Mouse (Mus musculus) liver, embryonic 13.5 days (tissue): ENCODE measurements at regions not wholly inside any gene's neighbourhood (a gene's known extent, or its start where the extent isn't known, plus 50 kb on each side); places are given as distances from the start of the nearest gene placed in this dataset.

ENCODE experiments used
- ATAC-seq: fragments of 200-750 bp; cut with Nextera tagmentation; 2 replicates; pipeline ENCODE4 v1.8.0; 2017; ENCODE audit warnings: low read depth, mild to moderate bottlenecking, moderate number of reproducible peaks, moderate library complexity
- DNase-seq: peaks from one replicate; pipeline ENCODE4 v3.0.0; 2022
- H3K27ac ChIP-seq: fragments of 300-500 bp; sonication (generic); 2 replicates; pipeline ENCODE4 v1.5.1; 2015; ENCODE audit warnings: moderate library complexity, mild to moderate bottlenecking, inconsistent platforms
- H3K27me3 ChIP-seq: fragments of 300-500 bp; sonication (generic); 2 replicates; pipeline ENCODE4 v1.6.1; 2015; ENCODE audit warnings: mild to moderate bottlenecking, inconsistent platforms
- H3K36me3 ChIP-seq: fragments of 300-500 bp; sonication (generic); 2 replicates; pipeline ENCODE4 v1.6.1; 2015; ENCODE audit warnings: mild to moderate bottlenecking, inconsistent platforms
- H3K4me1 ChIP-seq: fragments of 300-500 bp; sonication (generic); replicated peaks from 2 replicates; pipeline ENCODE4 v1.6.1; 2015; ENCODE audit warnings: inconsistent platforms
- H3K4me2 ChIP-seq: fragments of 300-500 bp; sonication (generic); 2 replicates; pipeline ENCODE4 v1.6.1; 2015; ENCODE audit warnings: inconsistent platforms, mild to moderate bottlenecking, moderate library complexity
- H3K4me3 ChIP-seq: fragments of 300-500 bp; sonication (generic); replicated peaks from 2 replicates; pipeline ENCODE4 v1.5.1; 2015; ENCODE audit warnings: mild to moderate bottlenecking, inconsistent platforms
- H3K9ac ChIP-seq: fragments of 300-500 bp; sonication (generic); 2 replicates; pipeline ENCODE4 v1.6.1; 2015; ENCODE audit warnings: mild to moderate bottlenecking, inconsistent platforms
- H3K9me3 ChIP-seq: fragments of 300-500 bp; sonication (generic); replicated peaks from 2 replicates; pipeline ENCODE4 v1.6.1; 2016; ENCODE audit warnings: inconsistent platforms
- WGBS: fragments of 180-500 bp; shearing (Covaris S2); methylation state at CpG from one replicate; pipeline ENCODE4 v1.1.7; 2015; ENCODE audit not compliant: insufficient replicate concordance; 5-methylcytosine and 5-hydroxymethylcytosine counted together

DNA sequence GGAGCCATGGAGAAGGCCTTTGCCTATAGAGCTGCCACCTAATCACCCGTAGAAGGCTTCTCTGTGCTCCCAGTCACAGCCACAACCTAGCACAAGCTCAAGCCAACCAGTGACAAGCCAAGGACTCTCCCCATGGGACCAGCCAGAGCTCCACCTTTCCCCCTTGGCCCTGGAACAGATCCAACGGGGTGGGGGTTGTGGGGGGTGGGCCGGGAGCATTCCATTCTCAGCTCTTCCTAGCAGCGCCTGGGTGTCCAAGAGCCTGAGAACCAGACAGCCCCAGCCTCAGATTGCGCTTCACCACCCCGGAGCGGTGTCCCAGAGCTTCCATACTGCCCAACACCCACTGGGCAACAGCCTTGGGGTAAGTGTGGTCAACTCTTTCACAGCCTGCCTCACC lies 69.6 kb upstream of the Ccn6 start:
- H3K36me3 ChIP-seq: no peaks in the 10 kb centered on the region
- ATAC-seq (no peak), DNase-seq (no peak)
- H3K4me3 ChIP-seq: no peak overlapping the region
- H3K9ac ChIP-seq: no peak overlapping the region
- no peak overlapping the region for H3K4me2 ChIP-seq
- peaks cover 19% of the 10 kb centered on the region for H3K4me1 ChIP-seq
- no peaks in the 10 kb centered on the region for H3K27me3 ChIP-seq
- H3K27ac ChIP-seq: no peak overlapping the region
- no peaks in the 10 kb centered on the region for H3K9me3 ChIP-seq
- WGBS: 70% methylated on average over 7 of the region's 7 CpGs

DNA sequence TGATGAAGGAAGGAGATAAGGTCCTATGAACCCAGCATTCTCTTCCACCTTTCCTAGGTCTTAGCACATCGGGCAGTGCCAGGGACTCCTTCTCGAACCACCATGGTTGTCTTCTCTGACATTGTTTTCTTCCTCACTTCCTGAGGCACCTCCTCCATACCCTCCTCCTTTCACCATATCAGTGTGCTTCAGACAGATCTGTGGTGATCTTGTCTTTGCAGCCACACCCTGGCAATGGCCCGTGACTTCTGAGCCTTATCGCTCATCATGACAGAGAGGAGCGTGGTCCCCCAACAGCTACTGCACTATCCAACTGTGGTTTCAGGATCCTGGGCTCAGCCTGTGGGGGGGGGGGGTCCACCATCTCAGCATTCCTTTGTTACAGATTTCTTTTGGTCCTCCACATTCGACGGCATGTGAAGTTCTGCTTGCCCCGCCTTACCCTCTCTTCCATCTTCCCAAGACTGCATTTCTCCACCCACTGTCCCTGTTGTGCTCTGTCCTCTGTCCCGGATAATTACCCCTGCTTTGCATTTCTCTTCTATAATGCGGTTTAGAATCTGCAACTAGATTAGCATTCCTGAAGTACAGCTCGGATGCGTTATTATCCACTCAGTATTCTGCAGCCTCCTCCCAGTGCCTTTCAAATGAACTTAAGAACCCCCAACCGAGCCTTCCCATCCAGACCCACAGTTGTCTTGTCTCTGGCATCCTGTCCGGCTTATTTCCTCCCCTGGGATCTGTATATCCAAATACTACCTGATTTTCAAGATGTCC lies 67.2 kb upstream of the Ccn6 start:
- H3K4me2 ChIP-seq: peak overlapping the region; percentile 13
- H3K9me3 ChIP-seq: no peaks in the 10 kb centered on the region
- no peaks in the 10 kb centered on the region for H3K36me3 ChIP-seq
- H3K4me1 ChIP-seq: peaks cover 19% of the 10 kb centered on the region
- H3K4me3 ChIP-seq: no peak overlapping the region
- 0 out of 2 replicates have a peak, but pooled peaks cover 3% of the 10 kb centered on the region for H3K27me3 ChIP-seq
- DNase-seq: peak; percentile 9
- peak; percentile 86 for ATAC-seq
- no peak overlapping the region for H3K27ac ChIP-seq
- H3K9ac ChIP-seq: no peak overlapping the region
- WGBS: 37% methylated on average over 14 of the region's 14 CpGs

DNA sequence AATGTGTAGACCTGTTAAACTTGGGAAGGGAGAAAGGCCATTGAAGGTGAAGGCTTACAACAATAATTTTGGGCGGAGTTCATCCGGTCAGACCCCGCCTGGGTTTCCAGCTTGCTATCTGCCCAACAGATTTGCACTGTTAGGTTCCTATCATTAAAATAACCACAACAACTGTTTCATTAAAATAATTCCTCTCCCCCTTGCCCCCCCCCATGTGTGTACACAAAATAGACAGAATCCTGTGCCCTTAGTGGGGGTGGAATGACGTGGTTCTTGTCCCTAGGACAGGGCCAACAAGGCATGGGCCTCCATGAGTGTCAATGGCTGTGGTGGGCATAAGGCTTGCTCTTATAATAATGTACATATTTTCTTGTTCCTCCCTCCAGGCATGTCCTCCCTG lies 65.6 kb upstream of the Ccn6 start:
- ATAC-seq: no peak
- Histone ChIP-seq H3K4me3 (no peak overlapping the region), H3K27ac (no peak overlapping the region), H3K36me3 (no peaks in the 10 kb centered on the region), H3K4me2 (no peak overlapping the region), H3K4me1 (peaks cover 19% of the 10 kb centered on the region), H3K9me3 (no peaks in the 10 kb centered on the region), H3K27me3 (0 out of 2 replicates have a peak, but pooled peaks cover 3% of the 10 kb centered on the region), H3K9ac (no peak overlapping the region)
- WGBS: 44% methylated on average over 4 of the region's 4 CpGs
- no peak for DNase-seq

DNA sequence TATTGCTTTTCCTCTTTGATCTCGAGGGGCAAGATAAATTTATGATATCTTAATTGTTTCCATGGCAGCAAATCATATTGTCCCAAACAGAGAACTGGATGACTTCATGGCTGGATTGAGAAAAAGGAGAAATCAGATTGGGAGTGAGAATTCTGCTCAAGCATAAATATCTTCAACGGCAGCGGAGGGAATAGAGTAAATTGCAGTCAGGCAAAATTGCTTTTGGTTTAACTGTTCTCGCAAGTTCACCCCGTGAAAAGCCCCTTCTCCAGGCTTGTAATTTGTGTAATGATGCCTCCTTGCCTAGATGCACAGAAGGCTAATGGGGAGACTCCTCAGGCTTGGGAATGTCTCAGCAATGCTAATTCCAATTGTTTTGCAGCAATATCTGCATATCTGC lies 64.4 kb upstream of the Ccn6 start:
- Histone ChIP-seq H3K4me2 (no peak overlapping the region), H3K4me1 (peaks cover 19% of the 10 kb centered on the region), H3K4me3 (no peak overlapping the region), H3K36me3 (no peaks in the 10 kb centered on the region), H3K27ac (no peak overlapping the region), H3K27me3 (0 out of 2 replicates have a peak, but pooled peaks cover 3% of the 10 kb centered on the region), H3K9ac (no peak overlapping the region), H3K9me3 (no peaks in the 10 kb centered on the region)
- DNase-seq (no peak), ATAC-seq (no peak)
- WGBS: 54% methylated on average over 5 of the region's 5 CpGs

DNA sequence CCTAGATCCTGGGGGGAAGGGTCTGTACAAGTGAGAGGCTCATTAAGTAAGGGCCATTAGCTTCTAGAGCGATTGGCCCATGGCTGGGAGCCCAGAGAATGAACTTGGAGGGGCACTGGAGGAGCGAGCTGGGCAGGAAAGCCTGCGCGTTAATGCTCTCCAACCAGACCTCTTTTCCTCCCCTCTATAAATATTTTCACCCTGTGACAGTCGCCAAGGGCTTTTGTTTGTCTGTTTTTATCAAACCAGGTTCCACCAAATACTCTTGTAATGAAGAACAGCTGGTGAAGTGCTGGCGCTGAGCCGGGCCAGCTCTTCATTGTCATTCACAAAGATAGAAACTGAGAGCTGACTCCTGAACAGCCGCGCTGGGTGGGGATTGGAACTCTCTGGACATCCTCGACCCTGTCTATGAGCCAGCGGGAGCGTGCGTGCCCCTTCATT lies 63.9 kb upstream of the Ccn6 start:
- Histone ChIP-seq H3K9ac (no peak overlapping the region), H3K9me3 (no peaks in the 10 kb centered on the region), H3K27ac (no peak overlapping the region), H3K4me1 (peaks cover 19% of the 10 kb centered on the region), H3K36me3 (no peaks in the 10 kb centered on the region), H3K27me3 (0 out of 2 replicates have a peak, but pooled peaks cover 3% of the 10 kb centered on the region), H3K4me3 (no peak overlapping the region), H3K4me2 (no peak overlapping the region)
- WGBS: 47% methylated on average over 13 of the region's 13 CpGs
- DNase-seq (no peak), ATAC-seq (no peak)

DNA sequence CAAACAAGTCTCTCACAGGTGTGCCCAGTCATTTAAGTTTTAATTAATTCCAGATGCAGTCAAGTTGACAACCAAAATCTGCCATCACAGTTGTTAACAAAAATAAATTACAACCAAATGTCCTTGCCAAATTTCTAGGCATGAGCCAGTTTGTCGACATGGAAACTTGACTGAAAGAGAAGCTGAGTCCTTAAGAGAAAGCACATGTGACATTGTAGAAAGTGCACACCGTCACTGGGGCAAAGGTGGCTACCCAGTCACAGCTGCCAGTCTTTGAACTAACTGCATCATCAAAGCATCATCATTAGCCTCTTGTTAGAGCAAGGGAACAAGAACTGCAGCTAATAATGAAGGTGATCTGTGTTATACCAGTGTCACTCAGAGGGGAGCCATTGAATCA lies 62.9 kb upstream of the Ccn6 start:
- ATAC-seq (no peak), DNase-seq (no peak)
- Histone ChIP-seq H3K36me3 (no peaks in the 10 kb centered on the region), H3K4me2 (no peak overlapping the region), H3K9ac (no peak overlapping the region), H3K27ac (no peak overlapping the region), H3K4me3 (no peak overlapping the region), H3K4me1 (peaks cover 19% of the 10 kb centered on the region), H3K27me3 (0 out of 2 replicates have a peak, but pooled peaks cover 3% of the 10 kb centered on the region), H3K9me3 (no peaks in the 10 kb centered on the region)
- 62% methylated on average over 2 of the region's 2 CpGs for whole genome bisulfite sequencing

DNA sequence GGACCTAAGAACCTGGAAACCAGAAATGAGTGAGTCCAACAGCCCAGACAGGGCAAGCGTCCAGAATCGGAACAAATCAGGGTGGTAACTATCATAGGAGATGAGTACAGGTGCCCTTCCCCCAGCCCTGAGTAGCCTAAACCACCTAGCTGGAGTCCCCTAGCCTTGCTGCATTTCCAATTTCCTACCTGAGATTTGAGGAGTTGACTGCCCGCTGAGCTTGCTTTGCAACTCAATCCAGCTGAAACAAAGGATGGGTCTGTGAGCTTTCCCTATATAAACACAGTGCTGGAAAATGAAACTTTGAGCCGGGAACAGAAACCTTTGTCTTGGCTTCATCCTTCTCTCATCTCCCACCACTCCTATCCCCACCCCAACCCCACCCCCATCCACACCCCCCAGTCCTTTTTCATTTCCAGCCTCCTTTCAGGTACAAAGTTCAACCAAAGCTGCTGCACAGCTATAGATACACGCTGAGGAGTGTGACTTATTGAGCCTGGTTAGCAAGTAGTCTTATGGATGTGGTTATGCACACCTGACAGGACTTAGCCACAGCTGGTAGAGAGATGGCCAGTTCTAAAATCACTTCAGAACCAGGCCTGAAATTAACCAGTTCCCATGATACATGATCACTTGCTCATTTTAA lies 61.0 kb upstream of the Ccn6 start:
- Histone ChIP-seq H3K27ac (no peak overlapping the region), H3K9me3 (no peaks in the 10 kb centered on the region), H3K4me2 (no peak overlapping the region), H3K27me3 (0 out of 2 replicates have a peak, but pooled peaks cover 3% of the 10 kb centered on the region), H3K36me3 (no peaks in the 10 kb centered on the region), H3K9ac (no peak overlapping the region), H3K4me1 (peaks cover 5% of the 10 kb centered on the region), H3K4me3 (no peak overlapping the region)
- no peak for DNase-seq
- 39% methylated on average over 5 of the region's 5 CpGs for WGBS
- ATAC-seq: no peak

DNA sequence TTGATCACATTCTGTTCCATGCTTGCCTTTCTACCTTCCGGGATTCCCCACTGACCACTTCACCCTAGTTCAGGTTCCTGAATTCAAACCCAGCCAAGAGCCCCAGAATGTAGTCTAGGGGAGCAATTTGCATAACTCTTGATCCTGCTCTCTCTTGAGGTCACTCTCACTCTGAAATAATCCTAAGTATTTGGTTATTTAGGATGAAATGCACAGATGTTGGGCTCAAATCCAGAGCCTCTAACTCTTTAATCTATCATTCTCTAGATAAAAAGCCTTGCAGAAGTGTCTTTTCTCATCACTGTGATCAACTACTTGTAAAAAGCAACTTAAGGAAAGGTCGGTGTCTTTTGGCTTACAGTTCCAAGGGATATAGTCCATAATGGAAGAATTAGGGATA lies 57.4 kb upstream of the Ccn6 start:
- H3K27ac ChIP-seq: no peak overlapping the region
- H3K36me3 ChIP-seq: no peaks in the 10 kb centered on the region
- no peaks in the 10 kb centered on the region for H3K27me3 ChIP-seq
- no peak overlapping the region for H3K4me3 ChIP-seq
- DNase-seq (no peak), ATAC-seq (no peak)
- H3K4me1 ChIP-seq: no peaks in the 10 kb centered on the region
- H3K9me3 ChIP-seq: no peaks in the 10 kb centered on the region
- WGBS: 77% methylated on average over 2 of the region's 2 CpGs
- H3K4me2 ChIP-seq: no peak overlapping the region
- H3K9ac ChIP-seq: no peak overlapping the region

DNA sequence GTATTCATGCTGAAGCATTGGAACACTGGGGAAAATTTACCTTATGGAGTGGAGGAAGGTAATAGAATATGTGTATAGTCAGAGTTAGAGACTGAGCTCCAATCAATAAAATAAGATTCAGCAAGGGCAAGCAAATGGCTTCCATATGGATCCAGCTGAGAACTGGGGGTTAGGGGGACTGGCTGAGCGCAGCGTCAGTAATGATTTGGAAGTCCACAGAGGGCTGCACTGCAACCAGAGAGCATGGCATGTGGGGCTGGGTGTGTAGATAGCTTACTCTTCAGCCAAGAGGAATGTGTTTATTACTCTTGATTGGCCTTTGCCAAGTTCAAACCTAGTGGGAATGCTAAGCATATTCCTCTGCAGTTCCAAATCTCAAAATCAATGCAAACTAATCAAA lies 55.8 kb upstream of the Ccn6 start:
- no peaks in the 10 kb centered on the region for H3K27me3 ChIP-seq
- H3K9me3 ChIP-seq: no peaks in the 10 kb centered on the region
- H3K4me2 ChIP-seq: no peak overlapping the region
- no peaks in the 10 kb centered on the region for H3K4me1 ChIP-seq
- no peaks in the 10 kb centered on the region for H3K36me3 ChIP-seq
- 79% methylated on average over 2 of the region's 2 CpGs for WGBS
- no peak overlapping the region for H3K9ac ChIP-seq
- ATAC-seq (no peak), DNase-seq (no peak)
- H3K27ac ChIP-seq: no peak overlapping the region
- H3K4me3 ChIP-seq: no peak overlapping the region

DNA sequence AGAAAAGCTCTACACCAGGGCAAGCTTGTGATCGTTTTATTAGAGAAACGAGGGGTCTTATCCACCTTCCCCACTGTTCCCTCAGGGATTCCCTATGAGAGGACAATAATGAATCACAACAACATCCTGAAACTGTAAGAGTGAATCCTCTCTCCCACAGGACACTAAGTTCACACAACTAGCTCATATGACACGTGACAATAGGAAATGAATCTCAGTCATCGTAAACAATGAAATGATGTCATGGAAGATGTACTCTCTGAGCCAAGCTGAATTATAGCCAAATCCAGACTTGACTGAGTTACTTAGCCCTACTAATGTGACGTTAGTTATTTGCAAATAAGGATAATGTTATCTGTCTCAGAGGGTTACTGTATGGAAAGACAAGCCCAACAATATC lies 54.6 kb upstream of the Ccn6 start:
- no peak overlapping the region for H3K4me3 ChIP-seq
- 64% methylated on average over 5 of the region's 5 CpGs for WGBS
- H3K27me3 ChIP-seq: no peaks in the 10 kb centered on the region
- H3K4me1 ChIP-seq: no peaks in the 10 kb centered on the region
- ATAC-seq (no peak), DNase-seq (no peak)
- no peak overlapping the region for H3K27ac ChIP-seq
- H3K36me3 ChIP-seq: no peaks in the 10 kb centered on the region
- no peaks in the 10 kb centered on the region for H3K9me3 ChIP-seq
- no peak overlapping the region for H3K9ac ChIP-seq
- no peak overlapping the region for H3K4me2 ChIP-seq

DNA sequence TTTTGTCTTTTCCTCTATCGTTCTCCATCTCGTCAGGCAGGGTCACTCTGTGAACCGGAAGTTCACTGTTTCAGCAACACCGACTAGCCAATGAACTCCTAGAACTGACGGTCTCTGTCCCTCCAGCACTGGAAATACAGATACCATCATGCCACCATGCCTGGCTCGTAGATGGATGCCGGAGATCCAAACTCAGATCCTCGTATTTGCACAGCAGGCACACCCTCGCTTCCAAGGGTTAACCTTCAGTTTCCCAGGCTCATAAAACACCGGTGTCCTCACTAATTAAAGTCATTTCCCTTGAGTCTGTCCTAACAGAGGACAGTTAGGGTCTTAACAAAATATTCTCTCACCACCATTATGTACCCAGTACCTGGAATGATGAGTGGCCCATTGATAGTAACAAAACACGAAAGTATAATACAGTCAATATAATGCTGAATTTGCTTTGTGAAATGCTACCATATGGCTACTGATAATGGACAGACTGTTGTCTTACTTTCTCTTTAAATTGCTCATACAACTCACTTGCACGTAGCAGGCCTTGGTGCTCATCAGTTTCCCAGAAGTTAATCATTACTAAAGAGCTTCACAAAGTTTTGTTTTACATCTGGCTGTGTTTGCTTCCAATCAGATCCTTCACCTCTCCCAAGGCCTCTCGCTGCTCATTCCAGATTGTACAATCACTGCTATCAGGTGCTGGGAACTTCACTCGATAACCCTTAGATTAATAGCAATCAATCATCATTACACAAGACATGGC lies 52.7 kb upstream of the Ccn6 start:
- Histone ChIP-seq H3K36me3 (no peaks in the 10 kb centered on the region), H3K27me3 (no peaks in the 10 kb centered on the region), H3K9me3 (no peaks in the 10 kb centered on the region), H3K27ac (no peak overlapping the region), H3K4me2 (no peak overlapping the region), H3K4me3 (no peak overlapping the region), H3K4me1 (no peaks in the 10 kb centered on the region), H3K9ac (no peak overlapping the region)
- no peak for DNase-seq
- WGBS: 70% methylated on average over 14 of the region's 14 CpGs
- peak; percentile 26; the same call in 1 of the 2 replicates for ATAC-seq
